Mouse (Mus musculus) spleen, adult 12 weeks (tissue): ENCODE measurements at regions not wholly inside any gene's neighbourhood (a gene's known extent, or its start where the extent isn't known, plus 50 kb on each side); places are given as distances from the start of the nearest gene placed in this dataset.

Experiments used
- DNase-seq: peaks from one replicate; pipeline ENCODE4 v3.0.0; 2022; ENCODE audit warnings: low spot score

GRCm38 (mm10) chr12:26885831-26886634, 417.0 kb downstream of the Cmpk2 start:
- no peak for DNase-seq

DNA sequence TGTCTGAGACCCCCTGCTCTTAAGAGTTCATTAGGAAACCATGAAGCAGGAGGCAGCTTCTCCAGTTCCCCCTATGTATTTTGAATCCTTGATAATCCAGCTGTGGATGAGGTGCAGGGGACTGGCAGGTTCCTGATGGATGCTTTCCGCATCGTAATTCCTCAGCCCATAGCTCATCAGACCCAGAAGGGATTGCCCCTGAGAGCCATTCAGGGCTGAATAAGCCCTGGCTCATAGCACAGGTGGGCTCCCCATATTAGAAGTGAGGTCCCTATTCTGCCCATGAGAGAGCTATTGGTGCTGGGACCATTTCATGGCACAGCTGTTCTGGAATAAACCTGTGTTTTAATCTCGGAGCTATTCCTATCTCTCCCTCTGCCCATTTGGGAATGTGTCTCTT, 416.1 kb downstream of the Cmpk2 start:
- no peak for DNase-seq

- DNase-seq: no peak
These were observed 415.2 kb downstream of the Cmpk2 start for GRCm38 (mm10) chr12:26884156-26884555.

GRCm38 (mm10) chr12:26877691-26878121, 408.7 kb downstream of the Cmpk2 start:
- no peak for DNase-seq

DNA sequence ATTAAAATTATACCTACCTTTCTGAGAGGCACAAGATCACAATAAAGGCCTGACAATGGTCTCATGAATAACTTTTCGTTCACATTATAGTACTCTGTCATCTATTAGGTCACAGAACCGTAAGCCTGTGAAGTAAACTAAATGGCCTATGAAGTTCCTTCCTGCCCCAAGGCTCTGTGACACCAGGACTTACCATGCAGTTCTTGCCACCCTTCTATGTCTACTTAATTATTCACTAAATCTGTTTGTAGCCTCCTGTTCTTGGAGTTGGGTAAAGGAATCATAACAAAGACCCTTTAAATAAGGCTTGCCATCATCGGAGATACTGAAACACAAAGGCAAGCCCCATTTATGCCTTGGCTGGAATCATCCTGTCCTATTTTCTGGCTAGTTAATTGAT, 408.3 kb downstream of the Cmpk2 start:
- no peak for DNase-seq

- no peak for DNase-seq
These were observed 403.5 kb downstream of the Cmpk2 start for GRCm38 (mm10) chr12:26872466-26872865.

DNA sequence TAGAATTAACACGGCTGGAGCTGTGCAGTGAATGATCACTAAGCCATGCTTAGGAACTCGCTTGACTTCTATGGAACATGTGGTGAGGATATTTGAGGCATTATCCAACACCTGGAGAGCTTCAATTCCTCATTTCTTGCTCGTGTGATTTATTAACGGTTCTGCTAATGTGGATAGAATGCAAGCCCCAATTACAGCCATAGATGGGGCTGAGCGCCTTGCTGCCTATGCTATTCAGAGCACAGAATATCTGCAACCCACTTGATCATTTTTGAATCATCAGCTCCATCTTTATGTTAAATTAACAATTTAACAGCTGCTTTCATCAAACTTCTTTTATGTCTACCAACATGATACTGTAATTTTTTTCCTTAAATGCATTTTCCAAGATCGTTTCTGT, 398.7 kb downstream of the Cmpk2 start:
- no peak for DNase-seq

DNA sequence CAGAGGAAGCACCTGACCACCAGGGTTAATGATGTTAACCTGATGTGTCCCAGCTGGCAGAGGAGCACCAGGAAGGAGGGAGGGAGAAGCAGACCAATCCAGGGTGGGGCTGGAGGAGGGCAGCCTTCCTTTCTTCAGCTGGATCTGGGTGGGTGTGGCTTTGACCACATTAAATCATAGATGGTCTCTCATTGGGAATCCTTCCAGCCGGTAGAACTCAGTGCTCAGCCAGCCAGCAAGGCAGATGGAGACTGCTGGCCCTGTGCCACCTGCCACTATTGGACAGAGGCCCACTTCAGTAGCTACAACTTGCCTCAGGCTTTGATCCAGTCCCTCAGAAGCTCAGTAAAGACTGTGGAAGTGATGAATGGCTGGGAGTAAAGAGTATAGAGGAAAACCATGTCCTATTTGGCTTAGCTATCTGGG, 386.1 kb downstream of the Cmpk2 start:
- no peak for DNase-seq

DNA sequence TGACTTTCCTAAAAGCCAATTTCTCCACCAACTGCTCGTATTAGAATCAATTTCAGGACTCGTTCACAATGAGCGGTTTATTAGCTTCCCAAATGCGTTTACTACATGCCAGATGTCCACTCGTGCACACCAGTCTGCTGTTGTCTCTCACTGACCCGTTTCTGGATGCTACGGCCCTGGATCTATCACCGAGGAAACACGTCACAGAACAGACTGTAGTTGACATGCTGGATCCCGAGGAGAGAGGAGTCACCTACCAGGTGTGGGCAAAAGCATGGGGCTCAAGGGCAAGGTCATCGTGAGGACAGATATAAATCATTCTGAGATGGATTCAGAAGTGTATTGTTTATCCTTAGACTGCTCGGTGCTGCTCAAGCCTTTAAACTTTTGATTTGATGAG, 375.9 kb downstream of the Cmpk2 start:
- DNase-seq: no peak

- no peak for DNase-seq
These were observed 373.7 kb downstream of the Cmpk2 start for GRCm38 (mm10) chr12:26842696-26843095.

DNA sequence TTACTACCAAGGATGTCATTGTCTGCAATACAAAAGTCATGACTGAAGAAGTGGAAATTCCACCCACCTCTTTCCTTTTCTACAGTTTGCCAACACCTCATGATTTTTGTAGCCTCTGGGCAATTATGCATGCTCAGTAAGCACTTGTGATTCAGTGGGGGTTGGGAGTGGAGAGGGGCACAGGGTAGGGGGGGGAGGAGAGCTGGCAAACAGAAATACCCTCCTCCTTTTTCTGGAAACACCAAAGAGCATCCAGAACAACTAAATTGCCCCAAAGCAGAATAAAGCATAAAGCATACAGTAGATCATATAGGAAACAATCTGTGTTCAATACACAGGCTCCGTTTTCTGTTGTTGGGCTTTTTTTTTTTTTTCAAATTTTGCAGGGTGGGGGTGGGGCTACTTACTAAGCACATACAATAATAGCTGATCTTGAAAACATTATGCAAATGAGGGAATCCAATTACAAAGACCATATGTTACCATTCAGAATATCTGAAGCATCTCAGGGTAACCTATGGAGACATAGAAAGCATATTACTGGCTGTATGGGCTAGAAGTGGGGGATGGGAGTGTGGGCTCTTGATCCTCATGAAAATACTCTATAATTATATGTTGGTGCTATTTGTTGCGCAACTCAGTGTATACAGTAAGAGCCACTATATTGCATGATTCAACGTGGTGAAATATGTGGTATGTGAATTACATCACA, 352.4 kb downstream of the Cmpk2 start:
- no peak for DNase-seq

- DNase-seq: no peak
These were observed 348.9 kb downstream of the Cmpk2 start for GRCm38 (mm10) chr12:26817866-26818265.

- no peak for DNase-seq
These were observed 346.8 kb downstream of the Cmpk2 start for GRCm38 (mm10) chr12:26815771-26816170.

GRCm38 (mm10) chr12:26810565-26811177, 341.7 kb downstream of the Cmpk2 start:
- no peak for DNase-seq

DNA sequence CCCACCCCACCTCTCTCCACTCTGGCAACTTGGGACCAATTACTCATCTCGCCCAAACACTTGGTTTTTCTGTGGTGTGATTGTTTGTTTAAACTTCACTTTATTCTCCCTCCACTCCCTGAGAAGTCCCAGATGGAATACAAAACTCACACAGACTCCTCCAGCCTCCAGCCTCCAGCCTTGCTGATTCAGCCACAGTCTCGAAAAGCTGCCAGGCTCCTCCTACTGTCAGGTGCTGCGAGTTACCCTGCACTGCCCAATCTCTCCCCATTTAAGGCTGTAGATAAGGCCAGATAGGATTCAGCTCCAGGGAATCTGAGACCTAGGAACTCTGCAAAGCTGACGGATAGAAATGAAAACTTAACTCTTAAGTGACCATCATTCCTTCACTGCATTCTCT, 340.7 kb downstream of the Cmpk2 start:
- DNase-seq: no peak

GRCm38 (mm10) chr12:26802542-26802941, 333.5 kb downstream of the Cmpk2 start:
- no peak for DNase-seq

DNA sequence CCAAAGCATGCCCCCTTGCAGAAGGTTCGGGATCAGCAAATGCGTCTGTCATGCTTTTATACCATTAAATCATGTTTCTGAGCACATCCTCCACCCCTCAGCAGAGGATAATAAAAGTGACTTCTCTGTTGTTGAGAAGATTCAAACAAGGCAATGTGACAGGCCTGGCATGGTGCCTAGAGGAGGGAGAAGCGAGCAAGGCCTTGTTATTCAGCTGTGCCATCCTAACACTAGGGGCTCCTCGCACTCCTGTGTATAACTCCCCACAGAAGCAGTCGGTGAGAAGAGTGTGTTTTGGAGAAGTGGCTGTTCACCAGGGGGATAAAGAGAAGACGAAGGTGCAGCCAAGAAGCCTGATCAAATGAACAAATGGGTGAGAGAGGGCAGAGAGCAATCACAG, 330.3 kb downstream of the Cmpk2 start:
- DNase-seq: no peak

DNA sequence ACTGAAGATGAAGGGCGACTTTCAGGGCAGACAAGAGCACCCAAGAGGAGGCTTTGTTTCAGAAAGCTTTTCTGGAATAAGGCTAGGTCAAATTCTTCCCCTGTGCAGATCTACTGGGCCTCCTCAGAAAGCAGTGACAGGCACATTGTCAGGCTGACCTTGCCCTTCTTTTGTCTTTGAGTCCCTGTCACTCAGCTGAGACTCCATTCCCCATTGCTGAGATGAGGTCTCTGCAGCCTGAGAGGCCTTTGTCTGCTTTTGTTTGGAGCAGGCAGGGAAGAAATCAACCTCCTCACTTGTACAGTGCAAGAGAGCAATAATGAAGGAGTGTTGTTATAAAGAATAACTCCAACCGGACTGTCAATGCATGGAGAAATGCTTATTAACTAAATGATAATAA, 327.4 kb downstream of the Cmpk2 start:
- no peak for DNase-seq

DNA sequence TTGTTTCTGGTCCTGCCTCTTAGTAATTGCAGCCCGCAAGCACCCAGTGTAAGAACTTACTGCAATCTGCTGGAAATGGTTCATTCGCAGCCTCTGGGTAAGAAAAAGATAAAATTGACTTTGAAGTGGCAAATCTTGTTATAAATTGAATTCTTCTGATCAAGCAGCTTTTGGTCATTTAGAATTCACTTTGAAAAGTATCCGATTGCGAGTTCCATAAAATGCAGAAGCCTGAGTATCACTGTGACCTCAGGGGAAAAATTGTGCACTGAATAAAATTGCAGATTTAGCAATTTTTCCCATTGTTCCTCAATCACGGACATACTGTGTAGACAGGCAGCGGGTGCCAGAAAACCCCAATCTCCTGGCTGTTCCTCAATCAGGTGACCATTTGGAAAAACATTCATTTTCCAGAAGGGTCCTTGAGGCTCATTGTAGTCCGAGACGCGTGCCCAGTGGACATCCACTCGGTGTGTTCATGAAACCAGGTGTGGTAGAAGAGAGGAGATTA, 320.4 kb downstream of the Cmpk2 start:
- DNase-seq: no peak

- DNase-seq: no peak
These were observed 316.5 kb downstream of the Cmpk2 start for GRCm38 (mm10) chr12:26785550-26785949.

DNA sequence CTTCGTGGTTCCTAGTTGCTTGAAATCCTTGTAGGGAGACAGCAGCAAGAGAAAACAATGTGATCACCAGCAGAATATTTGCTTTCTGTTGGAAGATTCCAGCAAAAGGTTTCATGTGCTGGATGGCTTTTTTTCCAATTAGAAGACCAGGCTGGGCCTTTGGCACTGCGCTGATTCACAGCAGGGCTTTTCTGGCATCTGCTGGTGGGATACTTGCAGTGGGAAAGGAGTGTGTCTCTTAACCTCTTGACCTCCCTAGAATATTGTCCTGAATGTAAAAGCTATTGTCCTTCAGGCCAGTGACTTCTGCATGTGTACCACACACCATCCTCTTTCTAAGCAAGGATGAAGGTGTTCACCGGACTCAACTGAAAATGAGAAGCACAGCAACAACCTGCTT, 315.4 kb downstream of the Cmpk2 start:
- DNase-seq: no peak

GRCm38 (mm10) chr12:26783800-26784199, 314.8 kb downstream of the Cmpk2 start:
- DNase-seq: no peak

GRCm38 (mm10) chr12:26781537-26781936, 312.5 kb downstream of the Cmpk2 start:
- no peak for DNase-seq
